Mouse (Mus musculus) heart, embryonic 16.5 days (tissue): ENCODE measurements around the gene Gm38394. TPM values are rescaled to one million over a fixed set of nuclear protein-coding genes. Genes with fewer than 3 reads are reported as not detected.
"Not testable (repeated sequence)": the region's sequence is repeated elsewhere in the genome, so short reads cannot be mapped to it uniquely, and the experiment has no call there.

Experiments
- ATAC-seq: fragments of 200-750 bp; cut with Nextera tagmentation; replicated peaks from 2 replicates; pipeline ENCODE4 v1.8.0; 2017; ENCODE audit warnings: moderate number of reproducible peaks; ENCODE audit not compliant: insufficient read depth, low FRiP score; ENCODE audit errors: extremely low read depth
- H3K27ac ChIP-seq: fragments of 300-500 bp; sonication (generic); 2 replicates; pipeline ENCODE4 v1.5.1; 2014; ENCODE audit warnings: mild to moderate bottlenecking, low read length, control low read depth, moderate library complexity
- H3K27me3 ChIP-seq: fragments of 300-500 bp; sonication (generic); 2 replicates; pipeline ENCODE4 v1.6.1; 2014; ENCODE audit warnings: low read length, mixed read lengths; ENCODE audit not compliant: control insufficient read depth, insufficient read depth
- H3K36me3 ChIP-seq: fragments of 300-500 bp; sonication (generic); 2 replicates; pipeline ENCODE4 v1.6.1; 2014; ENCODE audit not compliant: control insufficient read depth, insufficient read depth
- H3K4me1 ChIP-seq: fragments of 300-500 bp; sonication (generic); 2 replicates; pipeline ENCODE4 v1.6.1; 2014; ENCODE audit warnings: low read length, mixed read lengths; ENCODE audit not compliant: control insufficient read depth, insufficient read depth
- H3K4me2 ChIP-seq: fragments of 300-500 bp; sonication (generic); 2 replicates; pipeline ENCODE4 v1.6.1; 2014; ENCODE audit warnings: low read depth, mild to moderate bottlenecking, control low read depth, low read length
- H3K4me3 ChIP-seq: fragments of 300-500 bp; sonication (generic); 2 replicates; pipeline ENCODE4 v1.5.1; 2014; ENCODE audit warnings: mild to moderate bottlenecking, control low read depth, low read length
- H3K9ac ChIP-seq: fragments of 300-500 bp; sonication (generic); 2 replicates; pipeline ENCODE4 v1.6.1; 2014; ENCODE audit warnings: low read length, control low read depth
- H3K9me3 ChIP-seq: fragments of 300-500 bp; sonication (generic); replicated peaks from 2 replicates; pipeline ENCODE4 v1.6.1; 2016; ENCODE audit warnings: low read length; ENCODE audit not compliant: control insufficient read depth
- WGBS: fragments of 180-500 bp; shearing (Covaris S2); extraction: QIAGEN DNeasy Blood & Tissue Kit; methylation state at CpG from one replicate; pipeline ENCODE4 v1.1.7; 2014; 5-methylcytosine and 5-hydroxymethylcytosine counted together
- polyA plus RNA-seq: library from polyadenylated mRNA; unstranded; fragments of >200 nt; fragmentation: Nextera tagmentation; extraction: Ambion mirVana; gene quantifications from 2 replicates; pipeline ENCODE4 v1.2.1, GENCODE M21; 2015

The Gm38394 gene
- polyA plus RNA-seq, result 3.5 TPM in 2 replicates

- Histone ChIP-seq H3K27ac (peak within 1 kb of the TSS; percentile 92), H3K9me3 (no peaks in the 10 kb centered on the region), H3K4me2 (peak within 1 kb of the TSS; percentile 96), H3K4me1 (peaks cover 36% of the 10 kb centered on the region), H3K36me3 (peaks cover 5% of the 10 kb centered on the region; the same call in 1 of the 2 replicates), H3K27me3 (no peaks in the 10 kb centered on the region), H3K4me3 (peak within 1 kb of the TSS; percentile 90), H3K9ac (peak within 1 kb of the TSS; percentile 87)
- WGBS, result 3% methylated on average over 26 of the region's 26 CpGs
- ATAC-seq, result peak; percentile 97
Observed at GRCm38 (mm10) chr1:133661203-133661933, at the start of gene Gm38394. Gene Gm38394, minus strand, starts transcription at chr1:133661318.

- no peaks in the 10 kb centered on the region for H3K4me1 ChIP-seq
- no peak overlapping the region for H3K4me2 ChIP-seq
- no peak for ATAC-seq
- H3K9ac ChIP-seq, result no peak overlapping the region
- WGBS, result 63% methylated on average over 6 of the region's 6 CpGs
- peaks cover 2% of the 10 kb centered on the region for H3K36me3 ChIP-seq
- H3K27ac ChIP-seq, result no peak overlapping the region
- H3K4me3 ChIP-seq, result no peak overlapping the region
- no peaks in the 10 kb centered on the region for H3K27me3 ChIP-seq
- no peaks in the 10 kb centered on the region for H3K9me3 ChIP-seq
Observed at GRCm38 (mm10) chr1:133710895-133711294, 49.8 kb upstream of the Gm38394 start.

GRCm38 (mm10) chr1:133709292-133709691, 48.2 kb upstream of the Gm38394 start:
- ATAC-seq, result no peak
- peaks cover 2% of the 10 kb centered on the region for H3K36me3 ChIP-seq
- 76% methylated on average over 3 of the region's 3 CpGs for WGBS

GRCm38 (mm10) chr1:133701824-133702223, 40.7 kb upstream of the Gm38394 start:
- H3K9ac ChIP-seq, H3K27me3 ChIP-seq, H3K4me1 ChIP-seq, ATAC-seq, H3K9me3 ChIP-seq, H3K4me3 ChIP-seq, H3K36me3 ChIP-seq, H3K4me2 ChIP-seq, H3K27ac ChIP-seq: not testable (repeated sequence)
- WGBS, result 31% methylated on average over 1 of the region's 2 CpGs

More at GRCm38 (mm10) chr1:133709292-133709691, 48.2 kb upstream of the Gm38394 start:
- no peak overlapping the region for H3K4me2 ChIP-seq
- H3K27me3 ChIP-seq, result no peaks in the 10 kb centered on the region
- H3K9ac ChIP-seq, result no peak overlapping the region
- H3K4me3 ChIP-seq, result no peak overlapping the region
- no peaks in the 10 kb centered on the region for H3K9me3 ChIP-seq
- no peak overlapping the region for H3K27ac ChIP-seq
- no peaks in the 10 kb centered on the region for H3K4me1 ChIP-seq

- Histone ChIP-seq H3K9ac (no peak overlapping the region), H3K27ac (no peak overlapping the region), H3K4me3 (no peak overlapping the region), H3K4me1 (peaks cover 29% of the 10 kb centered on the region), H3K27me3 (no peaks in the 10 kb centered on the region), H3K4me2 (no peak overlapping the region), H3K36me3 (no peaks in the 10 kb centered on the region), H3K9me3 (no peaks in the 10 kb centered on the region)
- no peak for ATAC-seq
- WGBS, result 94% methylated on average over 12 of the region's 12 CpGs
Observed at GRCm38 (mm10) chr1:133697935-133698620, 37.0 kb upstream of the Gm38394 start.

DNA sequence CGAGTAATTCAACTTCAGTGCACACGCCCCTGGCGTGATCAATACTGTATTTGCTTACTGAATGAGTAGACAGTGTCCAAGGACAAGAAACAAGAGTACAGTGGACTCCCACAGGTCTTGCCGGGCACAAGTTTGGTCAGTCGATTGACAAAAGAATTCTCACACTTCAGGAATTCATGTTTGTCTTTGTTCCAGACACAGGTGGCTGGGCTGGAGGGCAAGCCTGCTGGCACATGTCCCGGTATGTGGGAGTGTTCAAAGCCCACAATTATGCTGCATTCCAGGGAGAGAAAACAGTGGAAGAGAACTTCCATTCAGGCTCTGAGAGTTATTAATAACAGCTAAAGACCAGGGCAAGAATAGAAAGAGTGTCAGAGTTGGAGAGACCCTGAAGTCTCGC, 34.8 kb upstream of the Gm38394 start:
- 22% methylated on average over 7 of the region's 7 CpGs for WGBS
- H3K4me1 ChIP-seq, result peaks cover 29% of the 10 kb centered on the region

GRCm38 (mm10) chr1:133694876-133695275, 33.8 kb upstream of the Gm38394 start:
- H3K9ac ChIP-seq, result no peak overlapping the region
- peak overlapping the region; percentile 91 for H3K27ac ChIP-seq
- ATAC-seq, result no peak; the same call in 1 of the 2 replicates
- no peaks in the 10 kb centered on the region for H3K9me3 ChIP-seq
- H3K4me1 ChIP-seq, result peaks cover 29% of the 10 kb centered on the region
- no peaks in the 10 kb centered on the region for H3K36me3 ChIP-seq
- 95% methylated on average over 1 of the region's 1 CpGs for WGBS
- no peak overlapping the region for H3K4me3 ChIP-seq
- no peak overlapping the region for H3K4me2 ChIP-seq
- H3K27me3 ChIP-seq, result no peaks in the 10 kb centered on the region

More for the DNA sequence above, 34.8 kb upstream of the Gm38394 start:
- Histone ChIP-seq H3K36me3 (no peaks in the 10 kb centered on the region), H3K4me3 (no peak overlapping the region), H3K4me2 (peak overlapping the region; percentile 30), H3K27me3 (no peaks in the 10 kb centered on the region), H3K9me3 (no peaks in the 10 kb centered on the region), H3K9ac (no peak overlapping the region; the same call in 1 of the 2 replicates), H3K27ac (peak overlapping the region; percentile 91)
- ATAC-seq, result peak; percentile 83

GRCm38 (mm10) chr1:133694301-133694700, 33.2 kb upstream of the Gm38394 start:
- no peaks in the 10 kb centered on the region for H3K36me3 ChIP-seq
- no peak for ATAC-seq
- H3K4me2 ChIP-seq, result no peak overlapping the region
- no peaks in the 10 kb centered on the region for H3K27me3 ChIP-seq
- no peaks in the 10 kb centered on the region for H3K9me3 ChIP-seq
- H3K27ac ChIP-seq, result peak overlapping the region; percentile 91
- no peak overlapping the region for H3K9ac ChIP-seq
- H3K4me1 ChIP-seq, result peaks cover 29% of the 10 kb centered on the region
- WGBS, result 9% methylated on average over 1 of the region's 1 CpGs
- H3K4me3 ChIP-seq, result no peak overlapping the region

DNA sequence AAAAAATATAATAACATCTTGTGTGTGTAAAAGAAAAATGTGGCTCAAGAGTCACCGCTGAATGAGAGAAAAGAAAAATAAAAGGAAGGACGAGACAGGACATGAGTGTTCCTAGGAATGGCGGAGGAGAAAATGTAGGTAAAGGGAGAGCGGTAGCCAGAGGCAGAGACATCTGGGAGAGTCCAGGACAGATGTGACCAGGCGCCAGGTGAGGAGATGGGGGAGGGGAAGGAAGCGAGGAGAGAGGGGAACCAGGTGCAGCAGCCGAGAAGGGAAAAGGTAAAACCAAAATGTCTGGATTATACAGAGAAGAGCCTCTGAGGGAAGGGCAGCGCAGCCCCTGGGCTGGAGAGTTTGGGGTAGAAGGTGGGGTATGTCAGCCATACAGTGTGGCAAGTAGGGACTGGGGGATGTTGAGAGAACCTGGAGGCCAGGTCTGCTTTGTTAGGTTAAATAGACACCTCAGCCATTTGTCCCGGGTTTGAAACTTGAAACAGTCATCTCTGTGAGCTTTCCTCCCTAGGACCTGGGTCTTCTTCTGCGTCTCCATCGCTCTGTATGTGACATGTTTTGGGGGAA, 32.5 kb upstream of the Gm38394 start:
- Histone ChIP-seq H3K9ac (no peak overlapping the region), H3K4me3 (no peak overlapping the region), H3K27ac (peak overlapping the region; percentile 91; the same call in 1 of the 2 replicates), H3K36me3 (no peaks in the 10 kb centered on the region), H3K4me2 (no peak overlapping the region), H3K9me3 (no peaks in the 10 kb centered on the region), H3K4me1 (peaks cover 29% of the 10 kb centered on the region), H3K27me3 (no peaks in the 10 kb centered on the region)
- ATAC-seq, result no peak
- 70% methylated on average over 11 of the region's 11 CpGs for WGBS
